Mouse (Mus musculus) left cerebral cortex, adult 9 months (tissue): ENCODE measurements at regions not wholly inside any gene's neighbourhood (a gene's known extent, or its start where the extent isn't known, plus 50 kb on each side); places are given as distances from the start of the nearest gene placed in this dataset.
"Not testable (repeated sequence)": the region's sequence is repeated elsewhere in the genome, so short reads cannot be mapped to it uniquely, and the experiment has no call there.

ENCODE experiments used
- DNase-seq, 2 experiments: peaks; one replicate each; pipeline ENCODE4 v3.0.0; 2022; ENCODE audit warnings: low spot score in 2 of 2

DNA sequence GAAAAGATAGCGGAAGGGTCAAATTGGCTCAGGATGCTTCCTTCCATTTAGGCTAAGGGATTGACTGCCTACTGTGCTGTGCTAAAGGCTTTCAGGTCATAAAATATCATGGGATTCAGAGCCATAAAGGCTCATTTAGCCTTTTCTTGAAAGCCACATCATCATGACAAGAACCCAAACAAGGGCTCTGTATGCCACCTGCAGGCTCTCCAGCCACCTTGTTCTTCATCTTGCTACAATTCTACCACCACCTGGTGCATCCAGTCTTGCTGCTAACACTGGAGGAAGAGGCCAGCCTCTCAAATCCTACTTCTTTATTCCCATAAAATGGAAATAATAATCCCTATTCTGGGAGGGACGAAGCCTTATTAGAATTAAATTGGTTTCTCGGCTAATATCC, 155.9 kb upstream of the Gm12728 start:
- no peak for DNase-seq

- no peak for DNase-seq
Measured at GRCm38 (mm10) chr4:105640793-105641192, 148.9 kb upstream of the Gm12728 start.

DNA sequence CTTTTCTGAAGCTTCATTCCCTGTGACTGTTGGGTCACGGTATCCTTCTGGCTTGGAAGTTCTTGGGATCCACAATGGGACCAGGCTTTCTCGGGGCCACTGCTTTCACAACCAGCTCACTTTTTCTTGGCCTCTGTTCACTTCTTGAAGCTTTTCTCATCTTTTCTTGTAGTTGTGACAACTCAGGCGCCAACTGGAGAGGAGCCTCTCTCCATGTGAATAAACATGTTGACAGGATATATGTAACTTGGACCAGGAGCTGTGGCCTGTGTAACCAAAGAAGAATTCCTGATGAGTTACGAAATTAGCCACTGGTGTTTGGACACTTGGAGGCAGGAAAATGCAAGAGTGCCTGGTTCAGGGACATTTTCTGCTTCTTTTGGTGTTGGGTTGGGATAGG, 148.1 kb upstream of the Gm12728 start:
- no peak for DNase-seq

- no peak for DNase-seq
Measured at GRCm38 (mm10) chr4:105648820-105649446, 140.7 kb upstream of the Gm12728 start.

DNA sequence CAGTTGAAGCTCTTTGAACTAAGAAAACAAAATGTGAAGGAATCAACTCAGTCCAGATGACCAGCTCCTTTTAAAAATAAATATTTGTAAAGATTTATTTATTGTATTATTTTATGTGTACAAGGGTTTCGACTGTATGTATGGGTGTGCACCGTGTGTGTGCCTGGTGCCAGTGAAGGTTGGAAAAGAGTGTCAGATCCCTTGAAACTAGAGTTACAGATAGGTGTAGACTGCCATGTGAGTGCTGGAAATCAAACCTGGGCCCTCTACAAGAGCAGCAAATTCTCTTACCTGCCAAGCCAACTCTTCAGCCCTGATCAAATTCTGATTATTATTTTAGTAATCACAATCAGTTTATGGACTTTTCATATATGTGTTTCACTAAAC, 140.2 kb upstream of the Gm12728 start:
- DNase-seq, result no peak

- DNase-seq, result no peak
Measured at GRCm38 (mm10) chr4:105656071-105656655, 133.5 kb upstream of the Gm12728 start.

DNA sequence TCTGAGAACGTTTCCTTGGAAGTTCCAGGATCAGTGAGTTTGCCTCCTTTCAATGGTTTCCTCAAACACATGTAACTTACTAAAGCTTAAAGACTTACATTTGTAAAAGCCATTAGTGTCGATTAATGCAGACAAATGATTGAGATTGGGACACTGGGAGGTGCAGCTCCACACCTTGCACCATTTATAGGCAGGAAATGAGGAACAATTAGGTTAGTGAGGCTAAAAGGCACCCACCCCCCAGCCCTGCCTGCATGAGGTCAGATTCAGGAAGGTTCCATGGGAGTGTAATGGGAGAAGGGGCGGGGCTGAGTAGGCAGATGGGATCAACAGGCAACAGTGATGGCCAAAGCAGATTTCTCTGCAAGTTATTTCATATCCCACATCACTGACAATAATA, 131.1 kb upstream of the Gm12728 start:
- DNase-seq, result no peak

- no peak for DNase-seq
Measured at GRCm38 (mm10) chr4:105676690-105677089, 113.0 kb upstream of the Gm12728 start.

DNA sequence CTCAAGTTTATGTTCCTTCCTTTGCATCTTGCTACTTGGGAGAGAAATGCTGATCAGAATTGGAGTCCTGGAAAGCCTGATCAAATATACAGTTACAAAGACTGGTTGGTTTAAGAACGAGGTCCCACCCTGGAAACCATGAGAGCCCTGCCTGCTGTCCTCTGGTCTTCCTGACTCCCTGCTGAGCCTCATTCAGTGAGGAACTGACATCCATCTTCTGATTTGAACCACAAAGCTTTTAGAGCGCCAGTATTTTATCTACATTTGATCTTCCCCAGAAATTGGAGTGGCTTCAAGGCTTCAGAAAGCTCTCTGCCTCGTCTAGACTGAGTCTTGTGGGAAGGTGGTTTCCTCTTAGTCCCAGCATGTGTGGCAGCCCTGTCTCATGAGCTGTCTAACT, 99.0 kb upstream of the Gm12728 start:
- DNase-seq, result no peak

DNA sequence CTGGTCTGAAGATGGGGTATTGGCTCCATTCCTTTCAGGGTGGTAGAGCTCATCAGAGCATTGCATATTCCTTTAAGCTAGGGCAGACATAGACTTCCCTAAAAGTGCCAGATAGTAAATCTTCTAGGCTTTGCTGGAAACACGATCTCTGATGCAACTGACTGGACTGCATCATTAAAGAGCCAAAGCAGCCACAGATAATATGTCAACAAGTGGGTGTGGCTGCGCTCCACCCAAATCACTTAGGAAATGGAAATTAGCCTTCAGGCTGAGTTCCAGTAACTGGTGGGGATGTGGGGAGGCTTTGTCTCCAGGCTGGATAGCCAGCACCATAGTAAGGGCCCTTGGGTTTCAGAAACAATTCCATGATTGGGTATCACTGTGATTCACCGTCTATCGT, 97.3 kb upstream of the Gm12728 start:
- DNase-seq, result no peak

GRCm38 (mm10) chr4:105695895-105696294, 93.8 kb upstream of the Gm12728 start:
- DNase-seq, result no peak

GRCm38 (mm10) chr4:105697123-105697522, 92.5 kb upstream of the Gm12728 start:
- no peak for DNase-seq

DNA sequence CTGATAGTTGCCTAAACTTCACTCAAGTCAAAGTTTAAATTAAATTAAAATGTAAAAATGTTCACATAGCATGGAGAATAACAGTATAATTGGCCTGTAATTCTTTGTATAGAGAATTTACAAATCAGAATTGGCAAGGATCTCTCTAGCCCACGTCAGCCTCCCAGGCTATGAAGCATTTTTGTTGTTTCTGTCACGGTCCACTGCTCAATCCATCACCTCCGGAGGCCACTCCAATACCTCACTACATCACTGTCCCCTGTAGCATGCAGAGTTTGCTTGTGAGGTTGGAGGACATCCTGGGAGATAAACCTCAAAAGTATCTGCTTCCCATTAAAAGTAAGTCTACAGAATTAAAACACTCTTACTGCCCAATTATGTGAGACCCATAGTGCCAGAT, 87.6 kb upstream of the Gm12728 start:
- DNase-seq, result no peak

DNA sequence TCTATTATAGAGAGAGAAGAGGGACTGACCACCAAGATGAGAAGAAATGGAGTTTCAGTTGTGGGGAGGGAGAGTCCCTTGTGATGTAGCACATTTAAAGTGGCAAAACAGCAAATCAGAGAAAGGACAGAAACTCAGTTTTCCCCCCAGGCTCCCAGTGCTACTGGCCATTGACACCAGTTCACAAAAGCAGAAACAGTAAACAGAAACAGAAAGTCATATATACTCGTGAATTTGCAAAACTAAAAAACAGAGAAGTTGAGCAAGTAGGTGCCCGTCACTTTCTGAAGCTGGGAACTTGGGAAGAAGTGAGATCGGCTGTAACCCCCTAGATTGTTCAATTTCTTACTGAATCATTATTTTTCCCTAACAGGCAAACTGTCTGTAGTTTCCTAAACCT, 86.3 kb upstream of the Gm12728 start:
- no peak for DNase-seq

GRCm38 (mm10) chr4:105704271-105704670, 85.4 kb upstream of the Gm12728 start:
- DNase-seq, result no peak

- DNase-seq, result no peak
Measured at GRCm38 (mm10) chr4:105705996-105706395, 83.7 kb upstream of the Gm12728 start.

- DNase-seq, result no peak
Measured at GRCm38 (mm10) chr4:105708080-105708796, 81.4 kb upstream of the Gm12728 start.

- DNase-seq, result peak; percentile 4 to 24
Measured at GRCm38 (mm10) chr4:105713956-105714355, 75.7 kb upstream of the Gm12728 start.

DNA sequence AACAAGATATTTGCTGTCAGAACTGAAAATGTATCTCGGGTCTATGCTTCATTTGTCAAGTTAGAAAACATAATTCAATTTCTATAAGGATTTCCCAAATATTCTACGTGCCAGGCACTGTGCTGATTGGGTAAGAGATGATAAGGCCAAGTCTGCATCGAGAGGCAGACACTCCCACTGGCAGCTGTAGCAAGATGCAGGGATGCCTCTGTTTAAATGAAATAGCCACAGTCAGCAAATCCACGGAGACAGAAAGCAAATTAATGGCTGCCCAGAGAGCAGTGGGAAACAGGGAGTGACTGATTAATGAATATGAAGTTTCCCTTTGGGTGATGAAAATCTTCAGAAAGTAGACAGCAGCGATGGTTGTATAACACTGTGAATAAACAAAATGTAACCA, 71.6 kb upstream of the Gm12728 start:
- no peak for DNase-seq

DNA sequence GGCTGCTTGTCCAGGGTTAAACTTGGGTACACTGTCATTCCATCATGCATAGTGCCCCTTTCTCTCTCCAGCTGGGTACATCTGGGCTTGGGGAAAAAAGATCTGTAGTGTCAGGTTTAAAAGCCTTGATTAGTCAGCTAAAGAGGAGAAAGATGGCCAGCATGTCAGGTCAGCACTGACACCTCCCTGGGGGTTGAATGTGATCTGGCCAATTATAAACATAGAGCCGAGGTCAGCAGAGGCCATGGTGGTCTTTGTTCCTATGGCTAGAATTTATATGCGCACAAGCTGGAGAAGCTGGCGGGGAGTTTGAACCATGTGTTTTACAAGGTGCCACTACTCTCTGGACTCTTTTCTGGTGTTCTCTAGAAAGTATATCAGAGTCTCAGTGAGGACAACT, 61.0 kb upstream of the Gm12728 start:
- no peak for DNase-seq

DNA sequence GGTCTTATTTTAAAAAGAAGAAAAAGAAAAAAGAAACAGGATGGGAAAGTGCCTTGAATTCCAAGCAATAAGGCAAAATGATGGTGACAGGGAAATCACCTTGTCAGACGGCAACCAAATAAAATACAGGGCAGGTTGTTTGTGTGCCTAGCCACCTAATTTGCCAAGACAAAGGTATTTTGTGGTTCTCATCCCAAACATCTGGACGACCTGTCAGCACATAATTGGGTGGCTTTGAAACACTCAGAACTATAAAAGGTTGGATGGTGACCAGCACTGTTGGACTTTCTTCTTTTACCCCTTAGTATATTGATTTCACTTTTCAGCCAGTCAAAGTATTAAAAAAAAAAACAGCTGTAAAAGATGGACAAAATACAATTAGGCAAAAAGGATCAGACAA, 58.8 kb upstream of the Gm12728 start:
- no peak for DNase-seq

- not testable (repeated sequence) for DNase-seq
Measured at GRCm38 (mm10) chr4:105735116-105735515, 54.6 kb upstream of the Gm12728 start.
